Mouse (Mus musculus) ovary, postnatal 14 days (tissue): ENCODE measurements around the gene Bst1.
A peak's percentile ranks its signal among the peaks of the same experiment; 100 is the strongest.

Experiments used
- DNase-seq: peaks from one replicate; pipeline ENCODE4 v3.0.0; 2022; ENCODE audit warnings: low spot score

Gene Bst1

GRCm38 (mm10) chr5:43855769-43856168 is 37.1 kb downstream of the Bst1 start:
- no peak for DNase-seq

DNA sequence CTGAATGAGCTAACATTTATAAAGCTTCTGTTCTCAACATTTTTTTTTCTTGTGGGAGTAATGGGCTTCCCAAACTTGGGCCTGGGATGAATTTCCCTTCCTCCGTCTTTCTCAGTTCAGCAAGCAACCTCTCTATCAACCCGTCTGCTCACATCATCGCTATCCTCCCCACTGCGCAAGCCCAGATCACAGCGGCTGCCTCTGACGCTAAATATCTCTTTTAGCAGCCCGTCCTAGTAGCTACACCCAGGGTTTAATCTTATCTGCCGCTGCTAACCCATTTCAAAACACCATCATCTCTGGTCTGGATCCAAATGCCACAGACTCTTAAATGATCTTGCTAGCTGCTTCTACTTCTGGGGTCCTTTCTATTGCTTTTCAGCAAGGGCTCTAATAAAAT is 41.0 kb downstream of the Bst1 start:
- no peak for DNase-seq

GRCm38 (mm10) chr5:43860096-43860495 is 41.4 kb downstream of the Bst1 start:
- no peak for DNase-seq

DNA sequence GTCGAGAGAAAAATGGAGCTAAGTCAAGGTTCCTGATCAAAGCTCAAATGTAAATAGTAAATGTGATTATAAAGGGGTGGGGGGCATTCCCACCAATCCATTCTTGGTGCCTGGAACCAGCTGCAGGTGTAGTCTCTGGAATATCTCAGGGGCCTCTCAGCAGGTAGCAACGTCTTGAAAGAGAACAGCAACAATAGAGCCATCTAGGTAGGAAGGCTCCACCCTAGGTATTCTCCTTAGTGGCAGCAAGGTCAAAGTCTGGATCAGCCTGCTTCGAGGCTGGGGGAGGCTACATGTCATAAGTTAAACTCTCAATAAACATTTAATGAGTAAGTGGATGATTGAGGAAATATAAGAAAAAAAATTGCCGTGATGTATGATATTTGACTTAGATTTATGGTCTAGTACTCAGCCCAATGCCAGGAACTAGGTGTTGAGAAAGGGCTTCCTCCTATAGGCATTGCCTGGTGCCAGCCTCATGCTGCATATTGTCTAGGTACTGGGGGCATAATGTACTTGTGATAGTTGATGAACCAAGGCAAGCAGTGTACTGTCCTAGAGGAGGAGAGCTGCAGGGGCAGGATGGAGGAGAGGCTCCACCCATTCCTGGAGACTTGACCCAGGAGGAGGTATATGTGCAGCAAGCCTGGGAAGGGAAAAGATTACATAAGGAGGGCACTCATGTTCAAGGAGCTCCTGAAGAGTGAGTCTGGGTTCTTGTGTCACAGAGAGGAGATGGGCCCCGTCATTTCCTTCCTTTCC is 42.2 kb downstream of the Bst1 start:
- no peak for DNase-seq

GRCm38 (mm10) chr5:43863642-43864041 is 45.0 kb downstream of the Bst1 start:
- DNase-seq = no peak

DNA sequence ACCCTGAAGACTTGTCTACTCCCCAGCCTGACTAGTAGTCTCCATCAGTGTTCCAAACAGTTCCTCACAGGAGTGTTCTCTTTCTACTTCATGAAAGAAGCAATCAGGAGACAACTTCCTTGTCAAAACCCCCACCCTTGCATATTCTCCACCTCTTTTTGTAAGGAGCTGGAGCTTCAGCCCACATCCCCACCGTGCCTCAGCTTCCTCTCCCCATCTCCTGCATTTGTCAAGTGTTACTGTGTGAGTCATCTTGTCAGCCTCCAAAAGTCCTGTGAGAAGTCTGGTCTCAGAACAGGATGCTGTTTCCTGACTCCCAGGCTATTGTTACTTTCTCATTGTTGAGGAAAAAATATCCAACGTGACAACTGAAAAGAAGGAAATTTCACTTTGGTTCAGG is 46.6 kb downstream of the Bst1 start:
- DNase-seq = no peak

DNA sequence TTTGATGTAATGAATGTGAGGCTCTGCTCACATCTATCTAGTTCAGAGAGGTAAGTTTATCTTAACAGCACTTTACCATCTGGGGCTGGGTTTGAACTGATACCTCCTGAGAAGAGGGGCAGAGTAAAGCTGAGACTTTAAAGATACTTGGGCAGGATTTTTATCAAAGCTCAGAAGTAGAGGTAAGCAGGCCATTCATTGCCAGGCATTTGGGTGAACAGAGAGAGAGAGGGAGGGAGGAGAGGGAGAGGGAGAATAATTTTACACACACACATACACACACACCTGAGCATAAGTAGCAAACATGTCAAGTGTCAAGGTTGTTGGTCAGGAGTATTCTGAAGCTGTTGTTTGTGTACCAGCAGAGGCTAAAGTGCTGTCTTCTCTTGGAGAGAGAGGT is 49.6 kb downstream of the Bst1 start, which contains the start of gene Cd38:
Gene Cd38, plus strand, starts transcription at position 301 of the 400 bp plus-strand sequence.
- no peak for DNase-seq

DNA sequence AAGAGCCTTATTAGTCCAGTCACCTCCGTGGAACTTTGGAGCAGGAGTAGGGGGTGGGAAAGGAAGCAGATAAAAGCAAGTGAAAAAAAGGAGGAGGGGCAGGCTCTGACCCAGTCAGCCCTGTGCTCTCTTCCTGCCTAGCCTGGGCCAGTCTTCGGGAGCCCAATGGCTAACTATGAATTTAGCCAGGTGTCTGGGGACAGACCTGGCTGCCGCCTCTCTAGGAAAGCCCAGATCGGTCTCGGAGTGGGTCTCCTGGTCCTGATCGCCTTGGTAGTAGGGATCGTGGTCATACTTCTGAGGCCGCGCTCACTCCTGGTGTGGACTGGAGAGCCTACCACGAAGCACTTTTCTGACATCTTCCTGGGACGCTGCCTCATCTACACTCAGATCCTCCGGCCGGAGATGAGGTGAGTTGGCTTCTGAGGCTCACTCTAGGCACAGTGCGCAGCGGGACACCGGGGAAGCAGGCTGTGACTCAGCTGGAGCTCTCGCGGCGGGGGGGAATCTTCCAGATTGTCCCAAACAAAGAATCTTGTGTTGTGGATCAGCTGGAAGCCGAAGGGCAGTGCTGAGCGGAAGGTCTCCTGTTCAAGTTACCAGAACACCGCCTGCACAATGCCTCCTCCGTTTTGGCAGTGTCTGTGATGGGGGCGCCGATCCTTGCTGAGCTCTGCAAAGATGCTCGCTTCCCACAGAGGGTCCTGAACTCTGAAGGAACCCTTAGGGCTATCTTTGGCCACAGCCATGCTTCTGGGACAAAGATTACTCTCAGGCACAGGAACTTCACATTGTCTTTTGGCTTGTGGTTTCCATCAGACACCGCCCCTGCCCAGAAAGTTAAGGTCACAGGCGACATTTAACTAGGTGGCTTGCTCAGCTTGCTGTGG is 50.3 kb downstream of the Bst1 start:
- DNase-seq = peak; percentile 12

DNA sequence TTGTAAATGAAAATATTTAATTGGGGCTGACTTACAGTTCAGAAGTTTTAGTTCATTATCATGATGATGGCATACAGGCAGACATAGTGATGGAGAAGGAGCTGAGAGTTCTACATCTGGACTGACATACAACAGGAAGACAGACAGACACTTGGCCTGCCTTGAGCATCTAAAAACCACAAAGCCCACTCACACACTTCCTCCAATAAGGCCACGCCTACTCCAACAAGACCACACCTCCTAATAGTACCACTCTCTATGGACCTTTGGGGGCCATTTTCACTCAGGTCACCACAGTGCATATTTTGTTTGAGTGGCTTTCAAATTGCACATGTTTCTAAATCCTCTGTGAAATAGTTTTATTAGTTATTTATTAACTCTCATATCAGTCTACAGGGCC is 53.2 kb downstream of the Bst1 start:
- DNase-seq = no peak

DNA sequence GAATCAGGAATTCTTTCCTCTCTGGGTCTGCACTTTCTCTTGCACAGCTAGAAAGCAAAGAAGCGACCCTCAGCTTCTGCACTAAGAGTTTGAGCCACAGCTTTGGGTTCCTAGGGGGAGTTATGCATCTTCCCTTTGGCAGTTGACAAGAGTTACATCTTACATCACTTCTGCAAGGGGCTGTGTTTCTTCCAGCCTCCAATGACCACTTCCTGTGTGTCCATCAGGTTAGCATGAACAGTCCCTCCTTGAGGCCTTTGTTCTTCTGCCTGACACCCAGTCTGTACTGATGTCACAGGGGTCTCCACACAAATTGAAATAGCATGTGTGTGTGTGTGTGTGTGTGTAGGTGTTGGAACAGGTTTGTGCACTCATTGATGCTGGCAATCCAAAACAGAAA is 54.0 kb downstream of the Bst1 start:
- no peak for DNase-seq

DNA sequence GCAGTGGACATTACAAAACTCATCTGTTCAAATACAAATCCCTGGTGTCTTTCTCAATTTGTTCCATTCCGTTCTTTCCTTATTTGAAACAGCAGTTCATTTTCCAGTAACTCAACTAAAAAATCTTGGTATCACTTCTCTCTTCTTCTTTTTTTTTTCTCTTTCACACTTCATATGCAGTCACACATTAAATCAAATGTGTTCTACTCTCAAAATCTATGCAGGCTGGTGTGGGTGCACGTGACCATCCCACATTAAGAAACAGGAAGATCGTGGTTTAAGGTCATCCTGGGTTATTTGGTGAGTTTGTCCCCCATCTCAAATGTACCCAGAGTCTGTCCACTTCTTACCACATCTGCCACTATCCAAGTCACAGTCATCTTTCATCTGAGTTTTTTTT is 63.3 kb downstream of the Bst1 start:
- DNase-seq = no peak

- DNase-seq = no peak
Measured at GRCm38 (mm10) chr5:43885060-43885820, 66.6 kb downstream of the Bst1 start.

DNA sequence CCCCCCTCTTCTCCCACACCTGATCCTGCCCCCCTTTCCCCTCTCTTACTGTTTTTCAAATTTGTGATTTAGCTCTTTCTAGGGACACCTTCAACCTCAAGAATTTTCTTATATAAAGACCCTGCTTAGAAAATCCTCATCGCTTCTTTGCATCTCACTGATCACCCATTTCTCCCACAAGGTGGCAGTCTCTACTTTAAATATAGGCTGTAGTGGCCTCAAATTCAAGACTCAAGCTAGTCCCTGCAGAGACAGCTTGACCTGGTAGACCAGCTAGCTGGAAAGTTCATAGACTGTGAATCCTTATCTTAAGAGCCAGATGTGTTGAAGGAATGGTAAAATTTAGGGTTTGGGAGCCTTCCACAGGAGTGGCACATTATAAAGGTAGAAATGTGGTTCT is 73.7 kb downstream of the Bst1 start:
- peak; percentile 24 for DNase-seq
